Mouse (Mus musculus) heart, embryonic 16.5 days (tissue): ENCODE results near the gene Atp6v1b1. TPM values are rescaled to one million over a fixed set of nuclear protein-coding genes. Genes with fewer than 3 reads are reported as not detected.

Experiments used
- polyA plus RNA-seq: library from polyadenylated mRNA; unstranded; fragments of >200 nt; fragmentation: Nextera tagmentation; extraction: Ambion mirVana; gene quantifications from 2 replicates; pipeline ENCODE4 v1.2.1, GENCODE M21; 2015

Atp6v1b1 gene
- polyA plus RNA-seq, 1 experiment from 2014 or later = 0.09 TPM

Other genes with a start within 250 kb of the Atp6v1b1 start
- 57.6 and 58.2 TPM in 2 replicates for gene Dguok, start 236.0 kb upstream of the Atp6v1b1 start, polyA plus RNA-seq
- 24.2 and 32.8 TPM in 2 replicates for gene Actg2, start 206.7 kb upstream of the Atp6v1b1 start, polyA plus RNA-seq
- 24.4 and 26.6 TPM in 2 replicates for gene Stambp, start 170.3 kb upstream of the Atp6v1b1 start, polyA plus RNA-seq
- gene Clec4f, start 86.8 kb upstream of the Atp6v1b1 start, polyA plus RNA-seq = 0.20 and 0.87 TPM in 2 replicates
- 0.41 and 0.42 TPM in 2 replicates for gene Cd207, start 65.1 kb upstream of the Atp6v1b1 start, polyA plus RNA-seq
- gene Vax2, start 31.7 kb upstream of the Atp6v1b1 start, polyA plus RNA-seq = not detected in 2 replicates
- not detected in 2 replicates for gene Ankrd53, start 19.7 kb downstream of the Atp6v1b1 start, polyA plus RNA-seq
- 89.9 and 108 TPM in 2 replicates for gene Tex261, start 32.8 kb downstream of the Atp6v1b1 start, polyA plus RNA-seq
- gene Nagk, start 52.0 kb downstream of the Atp6v1b1 start, polyA plus RNA-seq = 67.5 and 69.6 TPM in 2 replicates
- gene Paip2b, start 88.8 kb downstream of the Atp6v1b1 start, polyA plus RNA-seq = 12.3 and 13.9 TPM in 2 replicates
- gene Zfp638, start 124.1 kb downstream of the Atp6v1b1 start, polyA plus RNA-seq = 37.0 and 39.8 TPM in 2 replicates